In the genomic region with DNA sequence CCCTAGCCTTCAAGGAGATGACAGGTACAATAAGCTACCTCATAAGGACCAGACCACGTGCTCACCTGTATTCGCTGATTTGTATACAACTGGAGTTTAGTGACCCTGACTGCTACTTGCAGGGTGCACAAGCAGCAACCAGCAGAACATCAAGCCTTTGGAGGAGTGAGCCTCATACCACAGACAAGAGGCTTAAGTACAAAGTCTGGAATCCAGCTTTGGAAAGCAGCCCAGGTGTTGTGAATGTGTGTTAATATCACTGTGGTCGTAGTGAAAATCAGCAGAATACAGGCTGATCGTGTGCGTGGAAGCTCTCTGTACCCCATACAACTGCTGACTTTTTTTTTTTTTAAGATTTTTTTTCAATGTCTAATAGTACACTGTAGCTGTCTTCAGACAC, we compare ENCODE assay signal across 21 mouse cellular contexts. TPM values are rescaled to one million over a fixed set of nuclear protein-coding genes. Genes with fewer than 3 reads are reported as not detected.
A peak's percentile ranks its signal among the peaks of the same experiment; 100 is the strongest.
DNase-seq lines count a peak whose midpoint lies in the region; ATAC-seq and TF ChIP-seq lines count a peak whose summit lies in the region.
"Had no signal": no experiment of that assay in that cellular context is flagged by ENCODE, and none has a peak within 500 bp of the region (broad histone marks: within the 10 kb centered on the region; RNA-seq: fewer than 3 reads in every experiment).

No protein-coding gene starts in this region.

- no peaks in the 10 kb centered on the region for H3K9me3 ChIP-seq in hindbrain, embryonic 16.5 days (ENCODE audit: control insufficient read depth, low read length)
- no peaks in the 10 kb centered on the region for H3K9me3 ChIP-seq in hindbrain, postnatal 0 days (ENCODE audit: low read length)
- H3K9me3 ChIP-seq: embryonic facial prominence, embryonic 13.5 days; megakaryocyte, embryonic 14.5 days; midbrain, embryonic 15.5 days had no signal

- intact Hi-C loops in heart, postnatal 14 days (cut with DNase I) = loop anchor here (5.0 kb wide), 1 partner anchor 383 kb away; no protein-coding TSS in a partner anchor

- no peak overlapping the region for H3K4me2 ChIP-seq in hindbrain, embryonic 16.5 days (ENCODE audit: low read length)
- H3K4me2 ChIP-seq in hindbrain, postnatal 0 days (ENCODE audit: low read depth, low read length) = no peak overlapping the region
- H3K4me2 ChIP-seq: embryonic facial prominence, embryonic 13.5 days; liver, embryonic 11.5 days; lung, embryonic 14.5 days; midbrain, embryonic 15.5 days had no signal

- H3K36me3 ChIP-seq in hindbrain, embryonic 16.5 days (ENCODE audit: control insufficient read depth, insufficient read depth, low read length) = peaks cover 2% of the 10 kb centered on the region; the same call in 1 of the 2 replicates
- H3K36me3 ChIP-seq in hindbrain, postnatal 0 days (ENCODE audit: insufficient read depth, low read length) = no peaks in the 10 kb centered on the region; the same call in 1 of the 2 replicates

- no peak for TF ChIP-seq CTCF in hindbrain, postnatal 0 days (IDR thresholded peaks at IDR 0.05; ENCODE audit: low read depth)

- H3K9ac ChIP-seq in hindbrain, embryonic 16.5 days (ENCODE audit: low read depth, low read length) = no peak overlapping the region
- H3K9ac ChIP-seq in hindbrain, postnatal 0 days (replicated peaks; ENCODE audit: low read length) = no peak overlapping the region
- H3K9ac ChIP-seq: embryonic facial prominence, embryonic 13.5 days; lung, embryonic 14.5 days; midbrain, embryonic 15.5 days had no signal

- no peaks in the 10 kb centered on the region for H3K27me3 ChIP-seq in hindbrain, embryonic 16.5 days (replicated peaks; ENCODE audit: control insufficient read depth, insufficient read depth, low read length)
- H3K27me3 ChIP-seq in hindbrain, postnatal 0 days (ENCODE audit: insufficient read depth, low read length) = no peaks in the 10 kb centered on the region
- H3K27me3 ChIP-seq: CH12.LX; embryonic facial prominence, embryonic 13.5 days; megakaryocyte, embryonic 14.5 days; midbrain, embryonic 15.5 days had no signal

- 0 out of 2 replicates have a peak overlapping the region, but pooled peaks have one; percentile 10 for H3K27ac ChIP-seq in hindbrain, embryonic 16.5 days (ENCODE audit: low read depth, low read length)
- no peak overlapping the region for H3K27ac ChIP-seq in hindbrain, postnatal 0 days
- H3K27ac ChIP-seq: embryonic facial prominence, embryonic 13.5 days; heart, adult 2 months had no signal

- no peak overlapping the region for H3K4me3 ChIP-seq in hindbrain, embryonic 16.5 days (ENCODE audit: low read length)
- no peak overlapping the region for H3K4me3 ChIP-seq in hindbrain, postnatal 0 days (ENCODE audit: low read length)
- H3K4me3 ChIP-seq: embryonic facial prominence, embryonic 13.5 days; heart, adult 2 months; megakaryocyte, embryonic 14.5 days; midbrain, embryonic 15.5 days; myocyte had no signal

- H3K4me1 ChIP-seq in hindbrain, embryonic 16.5 days (ENCODE audit: control insufficient read depth, insufficient read depth, low read depth, low read length) = peaks cover 6% of the 10 kb centered on the region
- peaks cover 2% of the 10 kb centered on the region; the same call in 1 of the 2 replicates for H3K4me1 ChIP-seq in hindbrain, postnatal 0 days (ENCODE audit: insufficient read depth, low read length)

- DNase-seq in hindbrain, postnatal 0 days (ENCODE audit: low spot score) = no peak
- peak; percentile 71 for DNase-seq in kidney, adult 8-10 months
- DNase-seq in kidney, postnatal 25 days = peak; percentile 69 to 75
- peak; percentile 36 for DNase-seq in lung, postnatal 10 days
- DNase-seq in heart, postnatal 14 days = no peak
- no peak for DNase-seq in heart, postnatal 4 days
- DNase-seq: adrenal gland, postnatal 25 days; cerebellum, adult 11 months; cerebellum, postnatal 14 days; gastrocnemius, postnatal 25 days; heart, adult 2 months; lung, embryonic 14.5 days; thymus, postnatal 36 days had no signal

- ATAC-seq in hindbrain, embryonic 16.5 days = no peak
- ATAC-seq in hindbrain, postnatal 0 days = no peak
- ATAC-seq: forebrain, embryonic 14.5 days; midbrain, embryonic 15.5 days had no signal

- WGBS in hindbrain, embryonic 16.5 days = 94% methylated on average over 5 of the region's 5 CpGs
- WGBS in hindbrain, postnatal 0 days = 93% methylated on average over 5 of the region's 5 CpGs

RNA-seq across cellular contexts. Expression of a gene that starts 22.1 kb away (rescaled TPM):
- polyA plus RNA-seq in hindbrain, embryonic 16.5 days (2015; fragmentation: Nextera tagmentation; extraction: Ambion mirVana) = 77.7 and 80.5 TPM in 2 replicates
- total RNA-seq in hindbrain, postnatal 0 days (2014; rRNA removed) = 67.5 and 75.5 TPM in 2 replicates
- 76.5 and 81.4 TPM in 2 replicates for polyA plus RNA-seq in hindbrain, postnatal 0 days (2015; fragmentation: Nextera tagmentation; extraction: Ambion mirVana)
- 10 to 100 TPM; 16.6 to 19.2 TPM for total RNA-seq in heart, postnatal 14 days (2021)
- 10 to 100 TPM; 29.1 to 29.4 TPM for total RNA-seq in heart, postnatal 4 days (2021)

Comparison
In these comparisons a context has a peak if more than half of its experiments do, and no peak if none do; other contexts are left out.
1. DNase-seq: peak in kidney, adult 8-10 months (2 of 2), kidney, postnatal 25 days (2 of 2) and lung, postnatal 10 days (single experiment); none in hindbrain, postnatal 0 days (single experiment), heart, postnatal 14 days (0 of 2) and heart, postnatal 4 days (single experiment).